Mouse (Mus musculus): ENCODE results near the gene Preb.
A peak's percentile ranks its signal among the peaks of the same experiment; 100 is the strongest.

Preb gene

DNA sequence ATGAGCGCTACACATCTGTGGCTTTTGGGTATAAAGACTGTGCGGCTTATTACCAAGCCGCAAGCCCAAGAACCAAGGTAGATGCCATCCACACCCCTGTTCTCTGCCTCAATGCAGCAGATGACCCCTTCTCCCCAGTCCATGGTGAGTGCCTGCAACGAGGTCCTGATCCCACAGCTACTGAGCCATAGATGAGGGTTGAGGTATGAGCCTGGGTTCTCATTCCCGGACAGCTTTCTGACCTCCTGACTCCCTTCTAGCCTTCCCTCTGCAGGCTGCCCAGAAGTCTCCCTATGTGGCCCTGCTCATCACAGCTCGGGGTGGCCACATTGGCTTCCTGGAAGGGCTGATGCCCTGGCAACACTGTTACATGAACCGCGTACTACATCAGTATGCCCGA, 5.6 kb downstream of the Preb start:
- DNase-seq (ENCODE audit: low spot score): no peak

DNA sequence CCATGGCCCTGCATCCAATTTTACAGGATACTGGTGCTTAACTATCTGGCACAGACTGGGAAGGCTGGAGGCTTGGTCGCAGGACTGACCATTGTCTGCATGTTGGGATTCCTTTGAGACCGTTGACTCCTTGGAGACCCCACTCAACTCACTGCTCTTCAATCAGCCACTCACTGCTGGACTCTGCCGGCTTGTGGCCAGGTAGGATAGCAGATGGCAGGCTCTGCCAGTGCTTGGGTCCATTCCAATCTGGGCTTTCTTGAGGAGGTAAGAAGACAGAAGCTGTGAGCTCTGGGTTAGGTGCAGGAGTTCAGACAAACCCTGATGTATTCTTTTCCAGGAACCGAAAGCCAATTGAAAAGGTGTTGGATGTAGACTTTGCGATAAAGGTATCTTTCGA, 6.1 kb downstream of the Preb start:
- no peak for DNase-seq (ENCODE audit: low spot score)

DNA sequence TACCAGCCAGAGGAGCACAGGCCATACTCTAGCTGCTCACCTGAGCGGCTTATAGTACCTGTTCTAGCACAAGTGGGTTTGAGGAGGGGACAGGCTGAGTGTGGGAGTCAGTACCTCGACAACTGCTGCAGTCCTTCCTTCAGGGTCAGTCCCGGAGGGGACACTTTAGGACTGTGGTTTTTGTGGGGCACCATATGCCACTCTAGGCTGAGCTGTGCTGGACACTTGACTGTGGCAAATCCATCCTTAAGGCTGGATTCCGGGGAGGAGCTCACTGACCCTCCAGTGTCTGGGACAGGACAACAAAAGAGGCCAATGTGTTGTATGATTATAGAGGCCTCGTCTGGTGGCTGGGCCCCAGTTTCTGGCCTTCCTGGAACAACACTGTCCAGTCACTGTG, 7.6 kb downstream of the Preb start:
- no peak for DNase-seq (ENCODE audit: low spot score)

DNA sequence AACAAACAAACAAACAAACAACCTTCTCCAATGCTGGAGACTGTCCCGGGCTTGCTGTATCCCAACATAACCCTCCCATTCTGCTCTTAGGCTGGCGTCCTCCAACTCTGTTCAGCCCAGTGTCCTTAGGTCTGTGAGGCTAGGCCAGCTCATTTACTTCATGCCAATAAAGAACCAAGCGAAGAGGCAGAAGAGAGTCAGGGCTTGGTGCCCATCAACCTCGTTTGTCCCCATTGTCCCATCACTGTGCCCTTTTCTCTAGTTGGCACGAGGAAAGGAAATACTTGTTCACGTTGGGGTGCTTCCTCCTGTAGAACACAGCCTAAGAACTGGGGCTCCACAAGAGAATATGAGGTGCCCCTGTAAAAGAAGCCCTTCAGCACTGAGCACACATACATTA, 8.5 kb downstream of the Preb start:
- no peak for DNase-seq (ENCODE audit: low spot score)

DNA sequence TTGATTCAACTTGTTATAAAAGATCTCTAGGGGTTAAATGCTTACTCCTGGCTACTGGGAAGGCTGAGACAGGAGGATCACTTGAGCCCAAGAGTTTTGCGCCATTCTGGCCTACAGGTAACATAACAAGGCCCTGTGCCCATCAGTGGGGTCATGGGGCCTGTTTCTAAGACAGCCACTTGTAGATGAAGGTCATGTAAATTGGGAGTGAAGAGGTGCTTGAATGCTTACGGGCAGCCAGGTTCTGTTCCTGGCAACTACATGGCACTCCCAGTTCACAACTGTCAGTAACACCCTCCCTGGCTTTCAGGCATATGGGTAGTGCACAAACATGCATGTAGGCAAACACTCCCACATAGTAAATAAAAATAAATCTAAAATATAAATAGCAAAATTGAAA, 9.2 kb downstream of the Preb start:
- no peak for DNase-seq (ENCODE audit: low spot score)

DNA sequence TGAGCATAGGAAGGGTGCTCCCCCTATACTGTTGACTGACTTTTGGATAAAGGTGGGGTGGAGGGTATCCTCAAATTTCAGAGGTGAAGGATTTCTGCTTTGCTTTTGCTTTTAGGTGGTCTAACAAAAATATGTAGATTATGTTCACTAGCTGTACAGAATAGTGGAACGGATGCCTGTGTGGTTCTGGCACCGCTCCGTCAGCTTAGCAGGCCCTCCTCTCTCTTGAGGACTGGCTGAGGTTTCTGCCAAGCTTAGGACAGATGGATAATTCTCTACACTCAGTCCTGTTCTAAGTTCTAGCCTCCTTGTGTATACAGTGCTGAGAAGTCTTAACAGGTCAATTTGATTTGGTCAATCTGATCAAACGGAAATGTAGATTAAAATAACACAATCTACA, 9.7 kb downstream of the Preb start:
- no peak for DNase-seq (ENCODE audit: low spot score)

DNA sequence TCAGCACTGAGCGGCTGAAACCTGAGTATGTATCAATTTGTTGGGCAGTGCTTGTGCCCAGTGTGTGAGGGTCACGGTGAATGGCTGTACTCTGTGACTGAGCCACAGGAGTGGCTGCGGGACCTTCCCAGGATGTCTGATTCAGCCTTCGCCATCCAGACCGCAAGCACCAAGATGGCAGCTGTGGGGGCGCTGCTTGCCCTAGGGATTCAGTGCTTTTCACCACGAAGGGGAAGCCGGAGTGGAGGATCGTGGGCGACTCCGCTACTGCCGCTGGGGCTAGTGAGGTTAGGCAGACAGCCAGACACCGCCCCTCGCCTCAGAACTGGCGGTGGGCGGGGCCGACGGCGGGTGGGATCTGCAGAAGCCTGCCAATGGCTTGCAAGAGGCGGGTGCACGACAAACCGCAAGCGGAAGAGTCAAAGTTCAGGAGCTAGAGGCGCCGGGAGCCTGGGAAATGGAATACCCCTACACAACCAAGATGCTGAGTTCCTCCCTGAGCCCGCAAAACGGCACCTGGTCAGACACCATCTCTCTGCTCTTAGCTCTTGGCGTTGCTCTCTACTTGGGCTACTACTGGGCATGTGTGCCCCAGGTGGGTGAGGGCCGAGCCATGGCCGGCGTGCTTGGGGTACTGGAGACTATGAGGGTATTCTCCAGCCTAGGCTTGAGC, 10.4 kb downstream of the Preb start:
- peak; percentile 57 for DNase-seq (ENCODE audit: low spot score)

DNA sequence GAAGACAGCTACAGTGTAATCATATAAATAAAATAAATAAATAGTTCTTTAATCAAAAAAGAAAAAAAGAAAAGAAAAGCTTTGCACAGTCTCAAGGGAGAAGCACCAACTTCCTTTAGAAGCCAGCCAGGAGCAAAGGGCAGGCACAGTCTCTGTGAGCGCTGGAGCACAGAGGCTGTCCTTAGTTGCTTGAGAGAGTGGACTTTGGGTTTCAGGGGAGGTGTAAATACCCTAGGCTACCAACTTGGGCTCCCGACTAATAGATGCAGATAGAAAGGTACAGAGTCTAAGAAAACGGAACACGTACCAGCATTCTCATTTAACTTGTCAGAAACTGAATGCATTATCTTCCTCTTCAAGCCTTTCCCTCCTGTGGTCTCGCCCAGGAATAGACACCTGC, 11.5 kb downstream of the Preb start:
- DNase-seq (ENCODE audit: low spot score): no peak

DNA sequence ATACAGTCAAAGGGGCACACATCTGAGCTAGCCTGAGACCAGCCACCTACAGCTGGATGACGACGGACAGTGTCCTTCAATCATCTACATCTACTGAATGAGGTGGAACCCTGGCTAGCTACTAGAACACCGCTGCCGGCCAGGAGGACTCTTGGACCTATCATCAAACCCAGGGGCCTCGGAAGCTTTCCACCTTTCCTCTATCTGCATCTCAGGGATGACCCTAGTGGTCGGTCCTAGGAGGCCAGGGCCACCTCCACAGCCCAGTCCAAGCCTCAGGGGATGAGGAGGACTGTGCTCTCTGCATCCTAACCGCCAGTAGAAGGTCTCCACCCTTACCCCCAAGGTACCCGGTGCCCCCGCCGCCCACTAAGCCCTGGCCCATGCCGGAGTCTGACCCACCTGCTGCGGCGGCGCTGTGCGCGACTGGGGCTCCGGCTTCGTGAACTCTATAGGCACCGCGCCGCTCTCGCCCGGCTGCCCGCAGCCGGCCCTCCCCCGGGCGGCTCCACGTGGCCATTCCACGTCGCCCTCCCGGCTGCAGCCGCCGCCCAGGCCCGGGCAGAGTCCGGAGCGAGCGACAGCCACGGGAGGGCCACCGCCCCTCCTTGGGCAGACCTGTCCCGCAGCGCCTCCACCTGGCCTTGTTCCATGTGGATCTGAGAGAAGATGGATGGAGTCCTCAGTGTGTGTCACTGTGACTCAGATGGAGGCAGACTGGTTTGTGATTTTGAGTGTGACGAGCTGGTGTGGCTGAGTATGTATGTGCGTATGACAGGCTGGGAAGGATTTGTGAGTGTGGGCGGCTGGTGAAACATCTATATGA, 15.0 kb downstream of the Preb start, which contains the start of gene Cgref1:
TSS of gene Cgref1 (minus strand) at position 636 of the 826 bp plus-strand sequence.
- no peak for DNase-seq (ENCODE audit: low spot score)

DNA sequence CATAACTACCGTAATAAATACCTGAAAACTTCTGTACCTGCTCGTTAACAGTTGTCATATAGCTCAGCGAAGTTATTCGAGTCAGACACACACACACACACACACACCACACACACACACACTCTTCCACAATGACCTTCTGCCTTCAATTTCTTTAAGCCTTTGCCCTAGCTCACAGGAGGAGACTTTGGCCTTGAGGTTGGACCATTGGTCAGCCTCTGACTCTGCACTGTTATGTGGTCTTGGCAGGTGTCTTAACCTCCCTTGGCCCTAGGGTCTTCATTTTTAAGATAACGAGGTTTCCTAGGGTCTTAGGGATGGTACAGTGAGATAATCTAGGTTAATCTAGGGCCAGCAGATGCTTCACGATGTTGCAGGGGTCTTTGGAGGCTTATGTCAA, 15.8 kb downstream of the Preb start:
- DNase-seq (ENCODE audit: low spot score): no peak

DNA sequence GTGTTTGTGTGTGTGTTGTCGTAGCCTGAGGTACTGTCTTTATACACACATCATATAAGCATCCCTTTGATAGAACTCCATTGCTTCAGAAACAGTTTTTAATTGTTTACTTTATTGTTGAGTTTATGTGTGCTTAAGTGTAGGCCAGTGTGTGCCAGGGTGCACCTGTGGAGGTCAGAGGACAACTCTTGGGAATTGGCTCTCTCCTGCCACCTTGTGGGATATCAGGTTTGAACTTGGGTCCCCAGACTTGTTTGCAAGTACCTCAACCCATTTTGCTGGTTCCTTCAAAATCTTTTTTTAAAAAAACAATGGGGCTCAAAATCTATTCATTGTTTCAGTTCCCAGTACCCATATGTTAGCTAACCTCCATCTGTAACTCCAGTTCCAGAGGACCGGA, 17.2 kb downstream of the Preb start:
- no peak for DNase-seq (ENCODE audit: low spot score)

DNA sequence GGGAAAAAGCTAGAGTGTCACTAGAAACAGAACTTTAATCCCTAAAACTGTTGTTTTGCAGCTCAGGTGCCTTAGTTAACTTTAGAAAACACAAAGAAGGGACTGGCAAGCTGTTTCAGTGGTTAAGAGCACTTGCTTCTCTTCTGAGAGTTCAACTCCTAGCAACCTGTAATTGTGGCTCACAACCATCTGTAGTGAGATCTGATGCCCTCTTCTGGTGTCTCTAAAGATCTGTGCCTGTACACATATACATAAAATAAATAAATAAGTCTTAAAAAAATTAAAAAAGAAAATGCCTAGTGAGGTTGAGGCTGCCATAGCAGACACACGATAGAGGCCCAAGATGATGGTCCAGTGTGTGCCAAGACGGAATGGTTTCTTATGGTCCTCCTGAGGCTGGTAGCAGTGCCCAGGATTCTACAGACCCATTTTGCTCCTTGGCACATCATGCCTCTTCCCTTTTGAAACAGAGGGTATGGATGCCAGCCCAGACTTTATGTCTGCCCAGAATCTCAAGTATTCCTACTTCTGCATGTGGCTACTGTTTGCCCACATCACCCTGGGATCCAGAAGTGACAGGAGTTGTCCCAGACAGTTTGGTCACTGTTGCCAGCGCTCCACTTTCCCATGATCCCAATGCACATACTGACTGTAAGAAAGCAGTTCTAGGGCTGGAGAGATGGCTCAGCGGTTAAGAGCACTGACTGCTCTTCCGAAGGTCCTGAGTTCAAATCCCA, 25.3 kb downstream of the Preb start:
- no peak for DNase-seq (ENCODE audit: low spot score)

DNA sequence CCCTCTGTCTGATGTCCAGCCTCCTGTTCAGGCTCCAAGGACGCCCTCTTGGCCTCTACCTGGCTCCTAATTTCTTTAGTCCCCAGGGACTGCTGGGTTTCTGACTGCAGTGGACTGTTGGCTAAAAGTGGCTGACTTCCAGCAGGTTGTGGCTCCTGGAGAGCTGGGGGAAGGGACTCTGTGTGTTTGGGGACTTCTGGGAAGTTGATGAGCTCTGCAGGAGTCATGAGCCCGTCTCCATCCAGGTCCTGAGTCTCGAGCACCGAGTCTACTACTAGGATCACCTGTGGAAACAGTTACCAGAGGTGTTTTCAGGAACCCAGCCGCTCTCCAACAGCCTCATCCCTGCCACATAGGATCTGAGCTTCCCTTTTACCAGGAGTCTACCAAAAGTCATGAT, 26.5 kb downstream of the Preb start:
- DNase-seq (ENCODE audit: low spot score): no peak

DNA sequence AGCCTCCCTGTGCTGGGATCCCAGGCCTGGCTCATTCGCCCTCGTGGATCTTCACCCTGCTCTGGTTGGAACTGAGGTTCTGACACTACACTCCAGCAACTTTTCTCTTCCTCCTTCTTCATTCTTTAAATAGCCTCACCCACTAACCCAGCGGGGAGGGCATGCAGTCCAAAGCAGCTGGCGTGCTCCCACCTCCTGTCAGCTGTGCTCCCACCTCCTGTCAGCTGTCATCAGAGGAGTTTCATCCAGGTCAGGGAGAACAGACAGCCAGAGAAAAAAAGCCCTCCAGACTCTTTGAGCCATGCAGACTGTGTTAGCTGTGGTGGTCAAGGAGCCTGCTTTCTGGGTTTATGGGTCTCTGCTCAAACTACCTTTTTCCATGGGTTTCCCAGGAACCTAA, 28.8 kb downstream of the Preb start:
- DNase-seq (ENCODE audit: low spot score): no peak

DNA sequence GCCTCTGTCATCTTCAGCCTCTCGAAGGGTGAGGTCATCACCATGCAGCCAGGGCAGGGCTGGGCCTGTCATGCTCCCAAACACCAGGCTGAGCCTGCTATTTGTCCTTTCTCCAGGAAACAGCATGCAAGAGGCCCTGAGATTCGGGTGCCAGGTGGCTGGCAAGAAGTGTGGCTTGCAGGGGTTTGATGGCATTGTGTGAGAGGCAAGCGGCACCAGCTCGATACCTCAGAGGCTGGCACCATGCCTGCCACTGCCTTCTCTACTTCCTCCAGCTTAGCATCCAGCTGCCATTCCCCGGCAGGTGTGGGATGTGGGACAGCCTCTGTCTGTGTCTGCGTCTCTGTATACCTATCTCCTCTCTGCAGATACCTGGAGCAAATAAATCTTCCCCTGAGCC, 29.3 kb downstream of the Preb start:
- DNase-seq (ENCODE audit: low spot score): no peak

DNA sequence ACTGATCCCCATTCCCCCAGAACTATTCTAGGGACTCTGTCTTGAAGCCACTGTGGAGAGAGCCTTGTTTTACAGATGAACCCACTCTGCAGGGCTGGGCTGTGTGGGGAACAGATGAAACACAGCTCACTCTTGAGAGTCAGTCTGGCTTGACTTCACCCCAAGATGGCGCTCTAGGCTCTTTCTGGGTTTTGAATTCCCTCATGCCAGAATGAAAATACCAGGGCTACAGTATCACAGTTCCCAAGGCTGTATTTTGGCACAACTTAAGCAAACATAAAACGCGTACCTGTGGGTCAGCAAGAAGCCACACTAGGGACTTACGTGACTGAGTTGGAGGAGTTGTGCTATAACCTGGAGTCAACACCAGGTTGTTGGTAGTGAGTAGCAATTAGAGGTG, 30.0 kb downstream of the Preb start:
- no peak for DNase-seq (ENCODE audit: low spot score)

DNA sequence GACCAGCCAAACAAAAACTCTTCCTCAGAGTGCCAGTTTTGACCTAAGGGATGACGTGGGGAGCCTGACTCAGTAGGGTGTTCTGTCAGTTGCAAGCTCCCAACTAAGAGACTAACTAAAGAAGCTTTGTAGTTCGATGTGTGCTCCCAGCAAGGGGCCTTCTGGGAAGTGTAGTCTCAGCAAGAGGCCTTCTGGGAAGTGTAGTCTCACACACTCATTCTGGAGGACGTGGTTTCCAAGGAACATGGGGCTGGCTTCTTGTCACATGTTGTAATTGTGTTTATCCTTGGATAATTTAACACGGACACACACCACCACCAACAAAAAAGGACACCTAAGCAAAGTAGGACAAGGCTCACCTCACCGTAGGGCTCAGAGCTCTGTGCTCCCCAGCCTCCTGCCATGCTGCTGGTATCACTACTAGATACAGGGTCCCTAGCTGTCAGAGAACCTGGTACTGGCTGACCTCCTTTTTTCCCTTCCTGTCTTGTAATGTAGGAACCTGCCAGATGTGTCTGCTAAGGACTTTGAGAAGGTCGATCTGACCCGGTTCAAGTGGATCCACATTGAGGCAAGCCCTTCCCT, 32.1 kb downstream of the Preb start:
- DNase-seq (ENCODE audit: low spot score): no peak

DNA sequence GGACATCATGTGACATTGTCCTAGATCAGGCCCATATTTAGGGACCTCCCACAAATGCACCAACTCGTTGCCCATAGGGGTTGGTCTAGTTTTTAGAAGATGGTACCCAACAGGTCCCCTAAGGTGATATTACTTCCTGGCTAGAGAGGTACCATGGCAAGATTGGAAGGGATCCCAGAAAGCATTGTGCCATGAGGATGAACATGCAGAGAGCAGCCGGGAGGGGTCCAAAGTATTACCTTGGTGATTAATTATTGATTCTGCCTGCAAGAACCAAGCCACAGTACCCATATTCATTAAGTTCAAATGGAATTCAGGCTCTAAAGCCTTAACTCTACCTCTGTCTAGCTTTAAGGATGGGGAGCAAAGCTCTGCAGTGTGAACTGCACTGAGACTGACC, 34.1 kb downstream of the Preb start:
- DNase-seq (ENCODE audit: low spot score): no peak

DNA sequence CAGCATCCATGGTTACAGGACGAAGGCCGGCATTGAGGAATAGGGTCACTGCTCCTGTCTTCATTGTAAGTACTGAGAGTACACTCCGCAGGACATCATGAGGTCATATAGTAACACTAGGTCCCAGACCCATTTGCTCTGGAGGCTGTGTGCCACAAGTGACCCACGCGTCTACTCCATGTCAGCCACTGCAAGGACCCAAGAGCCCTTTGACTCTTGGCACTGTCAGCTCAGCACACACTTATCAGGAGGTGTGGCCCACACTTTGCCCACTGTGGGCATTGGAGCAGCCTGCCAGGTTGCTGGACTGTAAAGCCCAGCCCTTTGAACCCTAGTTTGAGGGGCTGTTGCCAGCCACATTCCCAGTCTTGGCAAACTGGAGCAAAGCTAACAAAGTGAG, 34.9 kb downstream of the Preb start:
- DNase-seq (ENCODE audit: low spot score): no peak

DNA sequence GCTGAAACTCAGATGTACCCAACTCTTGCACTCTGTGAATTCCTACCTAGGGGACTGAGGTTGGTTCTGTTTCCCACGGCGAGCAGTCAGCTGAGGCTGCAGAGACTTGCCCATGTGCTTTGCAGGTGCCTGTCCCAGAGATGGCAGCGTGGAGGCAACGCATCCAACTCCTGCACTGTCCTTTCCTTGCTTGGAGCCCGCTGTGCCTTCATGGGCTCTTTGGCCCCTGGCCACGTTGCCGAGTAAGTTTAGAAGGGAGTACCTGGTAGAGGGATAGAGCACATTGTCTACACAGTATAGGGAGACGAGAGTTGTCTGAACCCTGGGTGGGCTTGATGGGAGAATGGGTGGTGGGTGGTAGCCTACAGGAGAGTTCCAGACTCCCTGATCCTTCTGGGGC, 35.5 kb downstream of the Preb start:
- no peak for DNase-seq (ENCODE audit: low spot score)

DNA sequence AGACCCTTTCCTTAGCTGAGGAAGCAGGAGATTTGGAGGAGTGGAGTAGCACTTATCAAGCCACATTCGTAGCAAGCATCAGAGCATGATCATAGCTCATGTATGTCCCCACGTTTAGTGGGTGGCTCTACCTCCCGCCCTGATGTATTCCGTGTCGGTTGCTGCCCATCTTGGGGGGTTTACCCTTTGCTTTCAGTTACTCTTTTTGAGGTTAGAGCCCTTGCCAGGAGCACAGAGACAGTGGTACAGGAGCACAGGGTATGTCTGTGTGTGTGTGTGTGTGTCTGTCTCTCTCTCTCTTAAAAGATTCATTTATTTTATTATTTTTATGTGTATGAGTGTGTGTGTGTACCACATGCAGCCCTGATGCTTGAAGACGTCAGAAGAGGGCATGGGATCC, 37.0 kb downstream of the Preb start:
- no peak for DNase-seq (ENCODE audit: low spot score)

DNA sequence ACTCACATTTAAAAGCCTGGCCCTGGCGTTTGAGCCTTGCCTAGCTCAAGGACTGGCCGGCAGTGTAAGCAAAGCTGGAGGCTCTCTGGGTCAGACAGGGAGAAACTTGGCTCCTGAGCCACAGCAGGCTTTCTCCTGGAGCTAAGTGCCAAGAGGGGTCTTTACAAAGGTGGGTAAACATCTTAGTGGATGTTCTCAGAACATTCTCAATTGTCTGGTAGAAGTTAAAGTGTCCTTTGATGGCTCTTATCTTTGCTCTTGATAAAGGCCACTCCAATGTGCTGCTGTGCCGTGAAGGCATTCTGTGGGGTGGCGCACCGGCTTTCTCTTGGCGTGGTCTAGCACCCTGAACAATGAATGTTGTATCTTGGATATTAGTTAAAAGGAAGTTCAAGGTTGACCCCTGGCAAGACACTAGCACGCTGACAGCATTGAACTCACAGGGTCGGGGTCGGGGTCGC, 37.5 kb downstream of the Preb start:
- DNase-seq (ENCODE audit: low spot score): no peak
